In the genomic region with DNA sequence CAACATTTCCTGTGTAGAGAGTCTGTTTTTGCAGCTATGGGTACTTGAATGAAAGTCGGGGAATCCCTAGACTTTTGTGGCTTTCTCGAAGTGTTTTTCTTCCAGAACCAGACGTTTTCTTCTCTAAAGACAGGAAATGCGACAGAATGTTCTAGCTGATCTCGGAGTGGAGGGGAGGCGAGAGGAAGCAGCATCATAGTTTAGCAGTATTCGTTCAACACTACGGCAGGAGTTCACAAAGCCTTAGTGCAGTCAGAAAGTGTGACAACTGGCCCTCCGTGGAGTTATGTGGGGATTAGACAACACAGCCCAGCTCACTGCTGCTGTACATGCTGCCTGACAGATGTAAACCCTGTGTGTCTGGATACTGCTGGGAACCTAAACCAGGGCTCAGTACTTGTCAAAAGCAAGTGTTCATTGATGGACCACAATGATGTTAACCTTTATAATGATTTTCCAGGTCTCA, we compare ENCODE assay signal across 13 mouse cellular contexts. TPM values are rescaled to one million over a fixed set of nuclear protein-coding genes. Genes with fewer than 3 reads are reported as not detected.
A peak's percentile ranks its signal among the peaks of the same experiment; 100 is the strongest.
DNase-seq lines count a peak whose midpoint lies in the region; ATAC-seq and TF ChIP-seq lines count a peak whose summit lies in the region.
"Had no signal": no experiment of that assay in that cellular context is flagged by ENCODE, and none has a peak within 500 bp of the region (broad histone marks: within the 10 kb centered on the region; RNA-seq: fewer than 3 reads in every experiment).

No protein-coding gene starts in this region.

- H3K36me3 ChIP-seq in heart, embryonic 11.5 days (ENCODE audit: control insufficient read depth, insufficient read depth, low read length): no peaks in the 10 kb centered on the region
- H3K36me3 ChIP-seq in limb, embryonic 14.5 days (ENCODE audit: control insufficient read depth, insufficient read depth, low read length): no peaks in the 10 kb centered on the region
- H3K36me3 ChIP-seq: forebrain, embryonic 12.5 days had no signal

- H3K4me3 ChIP-seq in heart, embryonic 11.5 days (ENCODE audit: low read depth, low read length): no peak overlapping the region
- H3K4me3 ChIP-seq in limb, embryonic 14.5 days (replicated peaks; ENCODE audit: low read length): no peak overlapping the region
- H3K4me3 ChIP-seq: forebrain, embryonic 12.5 days had no signal

- no peak for TF ChIP-seq POLR2A in limb, embryonic 14.5 days (IDR thresholded peaks at IDR 0.05; ENCODE audit: borderline replicate concordance, extremely low read depth, insufficient read depth, insufficient read length)

- ATAC-seq in heart, embryonic 11.5 days (replicated peaks; ENCODE audit: insufficient number of reproducible peaks, low FRiP score, low TSS enrichment): no peak
- ATAC-seq in limb, embryonic 14.5 days (ENCODE audit: low FRiP score, low read depth): peak; percentile 71
- ATAC-seq in monocyte, adult 5-6 weeks (replicated peaks; ENCODE audit: insufficient number of reproducible peaks, low FRiP score, low TSS enrichment, poor library complexity, severe bottlenecking): no peak

- no peaks in the 10 kb centered on the region for H3K9me3 ChIP-seq in heart, embryonic 11.5 days (replicated peaks; ENCODE audit: control insufficient read depth, low read length)
- H3K9me3 ChIP-seq in limb, embryonic 14.5 days (ENCODE audit: control insufficient read depth, low read length): no peaks in the 10 kb centered on the region
- H3K9me3 ChIP-seq: forebrain, embryonic 12.5 days had no signal

- H3K4me1 ChIP-seq in heart, embryonic 11.5 days (ENCODE audit: control insufficient read depth, insufficient read depth, low read length): peaks cover 10% of the 10 kb centered on the region
- peaks cover 5% of the 10 kb centered on the region; the same call in 1 of the 2 replicates for H3K4me1 ChIP-seq in limb, embryonic 14.5 days (ENCODE audit: control insufficient read depth, insufficient read depth, low read length)
- H3K4me1 ChIP-seq: forebrain, embryonic 12.5 days had no signal

- H3K27ac ChIP-seq in heart, embryonic 11.5 days (ENCODE audit: low read depth, low read length): 0 out of 2 replicates have a peak overlapping the region, but pooled peaks have one; percentile 35
- no peak overlapping the region for H3K27ac ChIP-seq in limb, embryonic 14.5 days (replicated peaks; ENCODE audit: low read depth, low read length)
- H3K27ac ChIP-seq: forebrain, embryonic 12.5 days had no signal

- no peak for DNase-seq in heart, adult 9 months (ENCODE audit: low spot score in 2 of 2)
- peak; percentile 10 for DNase-seq in spleen, adult 12 weeks (ENCODE audit: low spot score)
- no peak for DNase-seq in spleen, postnatal 14 days (ENCODE audit: low spot score in 2 of 2)
- peak; percentile 54 for DNase-seq in limb, embryonic 14.5 days (ENCODE audit: low spot score)
- DNase-seq in thymus, postnatal 36 days: peak; percentile 28 to 44
- no peak for DNase-seq in frontal cortex, postnatal 14 days (ENCODE audit: low spot score in 2 of 2)
- DNase-seq: right cerebral cortex, adult 18-20 months had no signal

- H3K4me2 ChIP-seq in heart, embryonic 11.5 days: peak overlapping the region; percentile 24; the same call in 1 of the 2 replicates
- no peak overlapping the region for H3K4me2 ChIP-seq in limb, embryonic 14.5 days (replicated peaks; ENCODE audit: low read depth, low read length, severe bottlenecking)
- H3K4me2 ChIP-seq: forebrain, embryonic 12.5 days had no signal

- H3K9ac ChIP-seq in heart, embryonic 11.5 days (ENCODE audit: low read depth, low read length): peak overlapping the region; percentile 13; the same call in 1 of the 2 replicates
- H3K9ac ChIP-seq in limb, embryonic 14.5 days (ENCODE audit: low read depth, low read length, severe bottlenecking): no peak overlapping the region
- H3K9ac ChIP-seq: forebrain, embryonic 12.5 days had no signal

- WGBS in heart, embryonic 11.5 days (ENCODE audit: insufficient replicate concordance): 30% methylated on average over 9 of the region's 9 CpGs
- WGBS in limb, embryonic 14.5 days: 34% methylated on average over 9 of the region's 9 CpGs

- no peaks in the 10 kb centered on the region for H3K27me3 ChIP-seq in heart, embryonic 11.5 days (ENCODE audit: control insufficient read depth, insufficient read depth, low read length)
- no peaks in the 10 kb centered on the region for H3K27me3 ChIP-seq in limb, embryonic 14.5 days (ENCODE audit: control insufficient read depth, insufficient read depth, low read length)
- H3K27me3 ChIP-seq: forebrain, embryonic 12.5 days had no signal

RNA-seq across cellular contexts. Expression of gene Nr2e3, which starts 18.5 kb away (rescaled TPM):
- not detected in 2 replicates for polyA plus RNA-seq in heart, embryonic 11.5 days (2014; fragmentation: Nextera tagmentation; extraction: Ambion mirVana)
- 2.3 and 2.7 TPM in 2 replicates for polyA plus RNA-seq in limb, embryonic 14.5 days (2012; rRNA removed)
- 1.8 and 2.1 TPM in 2 replicates for polyA plus RNA-seq in limb, embryonic 14.5 days (2014; fragmentation: Nextera tagmentation; extraction: Ambion mirVana)
- total RNA-seq in monocyte, adult 5-6 weeks (2017): not detected in 3 replicates
- total RNA-seq: common myeloid progenitor, adult 5-6 weeks; heart, adult 18-20 months; liver, adult 2 months had no signal
- polyA plus RNA-seq: liver, adult 2 months had no signal

Comparison
In these comparisons a context has a peak if more than half of its experiments do, and no peak if none do; other contexts are left out.
1. DNase-seq: peak in spleen, adult 12 weeks (single experiment), limb, embryonic 14.5 days (single experiment) and thymus, postnatal 36 days (2 of 2); none in heart, adult 9 months (0 of 2), spleen, postnatal 14 days (0 of 2) and frontal cortex, postnatal 14 days (0 of 2).